ENCODE assay signal across 32 mouse cellular contexts in genomic region chr10:115750250-115750649, GRCm38 (mm10).
DNase-seq lines count a peak whose midpoint lies in the region; ATAC-seq and TF ChIP-seq lines count a peak whose summit lies in the region.
"Had no signal": no experiment of that assay in that cellular context is flagged by ENCODE, and none has a peak within 500 bp of the region (broad histone marks: within the 10 kb centered on the region; RNA-seq: fewer than 3 reads in every experiment).

No protein-coding gene starts in this region.

- H3K9ac ChIP-seq in hindbrain, embryonic 14.5 days, result no peak overlapping the region
- H3K9ac ChIP-seq in hindbrain, embryonic 11.5 days (ENCODE audit: low read depth, low read length), result no peak overlapping the region
- H3K9ac ChIP-seq in neural tube, embryonic 14.5 days (replicated peaks; ENCODE audit: low read depth, low read length), result no peak overlapping the region
- no peak overlapping the region for H3K9ac ChIP-seq in neural tube, embryonic 15.5 days (replicated peaks)
- no peak overlapping the region for H3K9ac ChIP-seq in heart, adult 2 months (ENCODE audit: low read depth, low read length)
- H3K9ac ChIP-seq: embryonic facial prominence, embryonic 13.5 days; forebrain, embryonic 12.5 days; forebrain, postnatal 0 days; heart, embryonic 12.5 days; heart, embryonic 15.5 days had no signal

- H3K4me3 ChIP-seq in hindbrain, embryonic 14.5 days (replicated peaks; ENCODE audit: low read length), result no peak overlapping the region
- no peak overlapping the region for H3K4me3 ChIP-seq in hindbrain, embryonic 11.5 days (ENCODE audit: low read depth, low read length)
- no peak overlapping the region for H3K4me3 ChIP-seq in neural tube, embryonic 14.5 days (ENCODE audit: low read depth, low read length)
- H3K4me3 ChIP-seq in neural tube, embryonic 15.5 days (replicated peaks), result no peak overlapping the region
- H3K4me3 ChIP-seq in heart, adult 2 months, result no peak overlapping the region
- H3K4me3 ChIP-seq: embryonic facial prominence, embryonic 10.5 days; embryonic facial prominence, embryonic 13.5 days; erythroblast, embryonic 14.5 days; forebrain, embryonic 12.5 days; gastrocnemius, adult 2 months; heart, embryonic 12.5 days; heart, embryonic 15.5 days; hindbrain, embryonic 10.5 days had no signal

- H3K27me3 ChIP-seq in hindbrain, embryonic 14.5 days (ENCODE audit: control insufficient read depth, insufficient read depth, low read length), result no peaks in the 10 kb centered on the region
- H3K27me3 ChIP-seq in hindbrain, embryonic 11.5 days (ENCODE audit: control insufficient read depth, insufficient read depth, low read length), result no peaks in the 10 kb centered on the region
- H3K27me3 ChIP-seq in neural tube, embryonic 14.5 days (ENCODE audit: control insufficient read depth, insufficient read depth, low read length), result no peaks in the 10 kb centered on the region
- no peaks in the 10 kb centered on the region for H3K27me3 ChIP-seq in neural tube, embryonic 15.5 days (replicated peaks)
- H3K27me3 ChIP-seq in heart, adult 2 months (ENCODE audit: control insufficient read depth, insufficient read depth, low read length), result no peaks in the 10 kb centered on the region
- H3K27me3 ChIP-seq: CH12.LX; embryonic facial prominence, embryonic 13.5 days; forebrain, embryonic 12.5 days; heart, embryonic 12.5 days; heart, embryonic 15.5 days; Patski had no signal

- WGBS in hindbrain, embryonic 14.5 days, result 59% methylated on average over 5 of the region's 5 CpGs
- 84% methylated on average over 5 of the region's 5 CpGs for WGBS in hindbrain, embryonic 11.5 days
- 71% methylated on average over 5 of the region's 5 CpGs for WGBS in neural tube, embryonic 14.5 days
- 62% methylated on average over 5 of the region's 5 CpGs for WGBS in neural tube, embryonic 15.5 days
- 61% methylated on average over 5 of the region's 5 CpGs for WGBS in heart, adult 2 months

- no peaks in the 10 kb centered on the region for H3K36me3 ChIP-seq in hindbrain, embryonic 14.5 days (replicated peaks; ENCODE audit: control insufficient read depth, insufficient read depth)
- H3K36me3 ChIP-seq in hindbrain, embryonic 11.5 days (ENCODE audit: control insufficient read depth, insufficient read depth, low read length), result no peaks in the 10 kb centered on the region
- H3K36me3 ChIP-seq in neural tube, embryonic 14.5 days (ENCODE audit: control insufficient read depth, insufficient read depth, low read length), result no peaks in the 10 kb centered on the region
- H3K36me3 ChIP-seq in neural tube, embryonic 15.5 days, result no peaks in the 10 kb centered on the region
- no peaks in the 10 kb centered on the region for H3K36me3 ChIP-seq in heart, adult 2 months (ENCODE audit: control insufficient read depth, insufficient read depth, low read length)
- H3K36me3 ChIP-seq: embryonic facial prominence, embryonic 10.5 days; embryonic facial prominence, embryonic 13.5 days; forebrain, embryonic 12.5 days; G1E; heart, embryonic 12.5 days; heart, embryonic 15.5 days; hindbrain, embryonic 10.5 days had no signal

- no peaks in the 10 kb centered on the region for H3K4me1 ChIP-seq in hindbrain, embryonic 14.5 days (replicated peaks; ENCODE audit: control insufficient read depth, insufficient read depth, low read length)
- H3K4me1 ChIP-seq in hindbrain, embryonic 11.5 days (replicated peaks; ENCODE audit: control insufficient read depth, insufficient read depth, low read length), result no peaks in the 10 kb centered on the region
- no peaks in the 10 kb centered on the region for H3K4me1 ChIP-seq in neural tube, embryonic 14.5 days (ENCODE audit: control insufficient read depth, insufficient read depth, low read length)
- H3K4me1 ChIP-seq in neural tube, embryonic 15.5 days, result 0 out of 2 replicates have a peak, but pooled peaks cover 5% of the 10 kb centered on the region
- H3K4me1 ChIP-seq in heart, adult 2 months (ENCODE audit: control insufficient read depth, insufficient read depth, low read length), result no peaks in the 10 kb centered on the region
- H3K4me1 ChIP-seq: embryonic facial prominence, embryonic 10.5 days; embryonic facial prominence, embryonic 13.5 days; forebrain, embryonic 12.5 days; heart, embryonic 12.5 days; heart, embryonic 15.5 days; hindbrain, embryonic 10.5 days had no signal

- no peak overlapping the region for H3K27ac ChIP-seq in hindbrain, embryonic 14.5 days
- no peak overlapping the region for H3K27ac ChIP-seq in hindbrain, embryonic 11.5 days (ENCODE audit: low read depth, low read length)
- no peak overlapping the region for H3K27ac ChIP-seq in neural tube, embryonic 14.5 days (ENCODE audit: low read depth, low read length)
- no peak overlapping the region for H3K27ac ChIP-seq in neural tube, embryonic 15.5 days (replicated peaks)
- no peak overlapping the region for H3K27ac ChIP-seq in heart, adult 2 months
- H3K27ac ChIP-seq: embryonic facial prominence, embryonic 10.5 days; embryonic facial prominence, embryonic 13.5 days; forebrain, embryonic 12.5 days; gastrocnemius, adult 2 months; heart, embryonic 15.5 days; hindbrain, embryonic 10.5 days had no signal

- no peak for TF ChIP-seq EP300 in heart, adult 2 months (IDR thresholded peaks at IDR 0.05; ENCODE audit: insufficient read depth, low read depth, low read length)

- no peaks in the 10 kb centered on the region for H3K79me2 ChIP-seq in heart, adult 2 months (replicated peaks; ENCODE audit: control insufficient read depth, insufficient read depth, low read length)

- no peaks in the 10 kb centered on the region for H3K9me3 ChIP-seq in hindbrain, embryonic 14.5 days (ENCODE audit: control insufficient read depth, low read length)
- no peaks in the 10 kb centered on the region for H3K9me3 ChIP-seq in hindbrain, embryonic 11.5 days (ENCODE audit: control insufficient read depth, low read length)
- no peaks in the 10 kb centered on the region for H3K9me3 ChIP-seq in neural tube, embryonic 14.5 days (ENCODE audit: control insufficient read depth, low read length)
- H3K9me3 ChIP-seq in neural tube, embryonic 15.5 days (replicated peaks), result no peaks in the 10 kb centered on the region
- H3K9me3 ChIP-seq: embryonic facial prominence, embryonic 10.5 days; embryonic facial prominence, embryonic 13.5 days; forebrain, embryonic 12.5 days; heart, embryonic 15.5 days; hindbrain, embryonic 10.5 days had no signal

- no peak for TF ChIP-seq POLR2A in heart, adult 2 months (IDR thresholded peaks at IDR 0.05; ENCODE audit: insufficient read depth, low read depth, low read length)

- H3K4me2 ChIP-seq in hindbrain, embryonic 14.5 days (replicated peaks), result no peak overlapping the region
- no peak overlapping the region for H3K4me2 ChIP-seq in hindbrain, embryonic 11.5 days (replicated peaks; ENCODE audit: low read depth, low read length)
- H3K4me2 ChIP-seq in neural tube, embryonic 14.5 days (ENCODE audit: low read depth, low read length), result no peak overlapping the region
- no peak overlapping the region for H3K4me2 ChIP-seq in neural tube, embryonic 15.5 days
- H3K4me2 ChIP-seq: embryonic facial prominence, embryonic 13.5 days; forebrain, embryonic 12.5 days; heart, embryonic 12.5 days; heart, embryonic 15.5 days had no signal

- no peak for TF ChIP-seq CTCF in heart, adult 2 months (IDR thresholded peaks at IDR 0.05)

- intact Hi-C loops in heart, adult 2 months (cut with DNase I), result no loop called here

- peak; percentile 10 to 13 for DNase-seq in cerebellum, postnatal 14 days
- DNase-seq in cerebellum, adult 9-11 months, result no peak
- DNase-seq in hindbrain, embryonic 14.5 days (ENCODE audit: low spot score), result no peak
- no peak for DNase-seq in hindbrain, embryonic 11.5 days (ENCODE audit: low spot score)
- no peak for DNase-seq in heart, adult 2 months
- DNase-seq: adrenal gland, postnatal 10 days; adrenal gland, postnatal 36 days; B cell, adult 2 months; cerebellum, adult 11 months; cerebellum, adult 8-10 months; embryo, embryonic 11 days; forebrain, postnatal 0 days; gastrocnemius, adult 2 months; gastrocnemius, postnatal 14 days; heart, adult 11 months; heart, postnatal 10 days; heart, postnatal 36 days had no signal

- peak; percentile 46; the same call in 1 of the 2 replicates for ATAC-seq in hindbrain, embryonic 14.5 days (ENCODE audit: low FRiP score)
- no peak for ATAC-seq in hindbrain, embryonic 11.5 days (ENCODE audit: low FRiP score)
- ATAC-seq in neural tube, embryonic 14.5 days (ENCODE audit: low read depth), result peak; percentile 70
- no peak for ATAC-seq in neural tube, embryonic 15.5 days (ENCODE audit: low FRiP score)
- ATAC-seq: forebrain, postnatal 0 days; hindbrain, embryonic 16.5 days; inflammation-experienced regulatory T-cells, adult 6 months; intestine, embryonic 16.5 days; Patski had no signal

Comparison
In these comparisons a context has a peak if more than half of its experiments do, and no peak if none do; other contexts are left out.
1. DNase-seq: peak in cerebellum, postnatal 14 days (2 of 2); none in cerebellum, adult 9-11 months (single experiment), hindbrain, embryonic 14.5 days (single experiment), hindbrain, embryonic 11.5 days (single experiment) and heart, adult 2 months (0 of 2).
2. ATAC-seq: peak in hindbrain, embryonic 14.5 days (single experiment) and neural tube, embryonic 14.5 days (single experiment); none in hindbrain, embryonic 11.5 days (single experiment) and neural tube, embryonic 15.5 days (single experiment).